Mouse (Mus musculus) thymus, postnatal 36 days (tissue): ENCODE data around the gene Pgam5.

Source experiments
- DNase-seq, 2 experiments: peaks; one replicate each; pipeline ENCODE4 v3.0.0; 2022; ENCODE audit warnings: mixed read lengths in 2 of 2

Pgam5 gene

GRCm38 (mm10) chr5:110227336-110227883, 42.3 kb downstream of the Pgam5 start:
- no peak for DNase-seq

GRCm38 (mm10) chr5:110225056-110225455, 44.7 kb downstream of the Pgam5 start:
- DNase-seq: no peak

- no peak for DNase-seq
These were observed 47.0 kb downstream of the Pgam5 start for GRCm38 (mm10) chr5:110222757-110223156.

GRCm38 (mm10) chr5:110220331-110220730, 49.4 kb downstream of the Pgam5 start:
- no peak for DNase-seq

DNA sequence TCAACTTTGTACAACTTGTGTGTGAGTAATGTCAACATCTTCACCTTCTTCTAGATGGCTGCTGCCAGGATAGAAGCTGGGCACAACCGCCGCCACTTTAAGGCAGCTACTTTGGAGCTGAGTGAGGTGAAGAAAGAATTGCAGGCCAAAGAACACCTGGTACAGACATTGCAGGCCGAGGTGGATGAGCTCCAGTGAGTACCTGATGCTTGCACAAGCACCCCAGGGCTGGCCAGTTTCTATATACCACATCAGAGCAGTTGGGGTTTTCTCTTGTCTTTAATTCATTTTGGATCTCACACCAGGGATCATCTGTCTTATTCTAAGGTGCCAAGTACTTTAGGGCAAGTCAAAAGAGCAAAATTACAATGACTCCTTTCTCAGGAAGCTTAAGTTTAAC, 52.9 kb downstream of the Pgam5 start:
- no peak for DNase-seq

DNA sequence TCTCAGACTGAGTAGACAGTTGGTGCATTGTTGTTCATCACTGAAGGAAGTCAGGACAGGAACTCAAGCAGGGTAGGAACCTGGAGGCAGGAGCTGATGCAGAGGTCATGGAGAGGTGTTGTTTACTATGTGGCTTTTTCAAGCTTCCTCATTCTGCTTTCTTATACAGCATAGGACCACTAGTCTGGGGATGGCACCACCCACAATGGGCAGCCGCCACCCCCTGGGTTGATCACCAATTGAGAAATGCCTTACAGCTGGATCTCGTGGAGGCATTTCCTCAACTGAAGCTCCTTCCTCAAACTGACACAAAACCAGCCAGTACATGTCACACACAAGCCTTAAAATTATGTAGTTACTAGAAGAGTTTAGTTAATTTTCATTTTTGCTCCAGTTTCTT, 58.4 kb downstream of the Pgam5 start:
- DNase-seq: no peak
